11 mouse cellular contexts compared by ENCODE assay signal in genomic region chr8:113687889-113688542, GRCm38 (mm10). TPM values are rescaled to one million over a fixed set of nuclear protein-coding genes. Genes with fewer than 3 reads are reported as not detected.
DNase-seq lines count a peak whose midpoint lies in the region; ATAC-seq and TF ChIP-seq lines count a peak whose summit lies in the region.
"Had no signal": no experiment of that assay in that cellular context is flagged by ENCODE, and none has a peak within 500 bp of the region (broad histone marks: within the 10 kb centered on the region; RNA-seq: fewer than 3 reads in every experiment).

No protein-coding gene starts in this region.

- no peaks in the 10 kb centered on the region for H3K27me3 ChIP-seq in neural tube, embryonic 12.5 days (replicated peaks)

- no peak overlapping the region for H3K4me2 ChIP-seq in neural tube, embryonic 12.5 days (replicated peaks)
- H3K4me2 ChIP-seq: limb, embryonic 15.5 days had no signal

- no peak for TF ChIP-seq CTCF in gastrocnemius, adult 2 months (IDR thresholded peaks at IDR 0.05)

- ATAC-seq in neural tube, embryonic 12.5 days (ENCODE audit: low FRiP score, low read depth), result 0 out of 2 replicates have a peak, but pooled peaks have one; percentile 17
- ATAC-seq: CD4-positive, CD25-positive, alpha-beta regulatory T cell, adult 4 months had no signal

- no peak overlapping the region for H3K9ac ChIP-seq in neural tube, embryonic 12.5 days
- H3K9ac ChIP-seq: limb, embryonic 15.5 days had no signal

- H3K36me3 ChIP-seq in neural tube, embryonic 12.5 days, result no peaks in the 10 kb centered on the region
- H3K36me3 ChIP-seq: limb, embryonic 15.5 days had no signal

- DNase-seq in gastrocnemius, adult 2 months, result peak; percentile 48
- DNase-seq in gastrocnemius, adult 18-20 months (ENCODE audit: low spot score), result no peak
- no peak for DNase-seq in neural tube, embryonic 10.5 days (ENCODE audit: extremely low spot score, low spot score)
- DNase-seq in kidney, postnatal 10 days, result peak; percentile 15
- DNase-seq in thymus, adult 18-20 months, result no peak
- no peak for DNase-seq in right cerebral cortex, postnatal 4 days
- no peak for DNase-seq in embryo, embryonic 10 days (ENCODE audit: low spot score)

- H3K4me1 ChIP-seq in neural tube, embryonic 12.5 days, result peaks cover 9% of the 10 kb centered on the region; the same call in 1 of the 2 replicates

- H3K27ac ChIP-seq in gastrocnemius, adult 2 months, result no peak overlapping the region
- no peak overlapping the region for H3K27ac ChIP-seq in neural tube, embryonic 12.5 days
- H3K27ac ChIP-seq: limb, embryonic 15.5 days had no signal

- WGBS in neural tube, embryonic 12.5 days, result 64% methylated on average over 17 of the region's 17 CpGs

- H3K9me3 ChIP-seq in neural tube, embryonic 12.5 days, result no peaks in the 10 kb centered on the region
- H3K9me3 ChIP-seq: limb, embryonic 15.5 days had no signal

- intact Hi-C loops in gastrocnemius, adult 2 months (cut with DNase I), result no loop called here

- peak overlapping the region; percentile 28; the same call in 1 of the 2 replicates for H3K4me3 ChIP-seq in gastrocnemius, adult 2 months
- no peak overlapping the region for H3K4me3 ChIP-seq in neural tube, embryonic 12.5 days
- H3K4me3 ChIP-seq: erythroblast, embryonic 14.5 days; limb, embryonic 15.5 days had no signal

RNA-seq across cellular contexts. Expression of gene Syce1l, which starts 45.0 kb away (rescaled TPM):
- not detected for total RNA-seq in gastrocnemius, adult 2 months (2021)
- total RNA-seq in gastrocnemius, adult 18-20 months (2021), result not detected
- not detected in 2 replicates for polyA plus RNA-seq in neural tube, embryonic 12.5 days (2016; fragmentation: Nextera tagmentation; extraction: Ambion mirVana)
- polyA plus RNA-seq: CD4-positive, CD25-positive, alpha-beta regulatory T cell, adult 4 months; erythroblast, embryonic 14.5 days; limb, embryonic 15.5 days had no signal

RNA-seq across cellular contexts. Expression of gene Mon1b, which starts 52.6 kb away (rescaled TPM):
- total RNA-seq in gastrocnemius, adult 2 months (2021), result 1 to 10 TPM; 3.0 to 3.7 TPM
- 1 to 10 TPM; 3.1 to 3.2 TPM for total RNA-seq in gastrocnemius, adult 18-20 months (2021)
- polyA plus RNA-seq in neural tube, embryonic 12.5 days (2016; fragmentation: Nextera tagmentation; extraction: Ambion mirVana), result 10.8 and 12.1 TPM in 2 replicates

Comparison
In these comparisons a context has a peak if more than half of its experiments do, and no peak if none do; other contexts are left out.
1. DNase-seq: peak in gastrocnemius, adult 2 months (single experiment) and kidney, postnatal 10 days (single experiment); none in gastrocnemius, adult 18-20 months (single experiment), neural tube, embryonic 10.5 days (single experiment), thymus, adult 18-20 months (0 of 2), right cerebral cortex, postnatal 4 days (single experiment) and embryo, embryonic 10 days (single experiment).